Mouse (Mus musculus) megakaryocyte, embryonic 14.5 days (primary cell): Measurements from ENCODE around the gene Glis1.

Experiments used
- FLI1 ChIP-seq: IDR thresholded peaks from 2 replicates; pipeline ENCODE4 v1.6.1; 2012; ENCODE audit warnings: low read length, inconsistent platforms, mixed read lengths
- GATA1 ChIP-seq: IDR thresholded peaks from 3 replicates; pipeline ENCODE4 v1.6.1; 2012; ENCODE audit warnings: mixed read lengths, low read length, inconsistent platforms, borderline replicate concordance

- TF ChIP-seq GATA1, result no peak
- no peak for TF ChIP-seq FLI1
Measured at GRCm38 (mm10) chr4:107432717-107433116, 1.7 kb upstream of the Glis1 start.
